Mouse (Mus musculus) mouse trophoblast stem cell (cell line): Measurements from ENCODE around the gene Bhlhe41.

Experiments used
- in situ Hi-C, 2 experiments: fragments of 300-500 bp; cut with MseI, MboI; formaldehyde crosslinking; loops; 2 replicates in 1 of 2; 3 replicates in 1 of 2; pipeline ENCODE4 v1.15.1; 2025

Bhlhe41 gene

DNA sequence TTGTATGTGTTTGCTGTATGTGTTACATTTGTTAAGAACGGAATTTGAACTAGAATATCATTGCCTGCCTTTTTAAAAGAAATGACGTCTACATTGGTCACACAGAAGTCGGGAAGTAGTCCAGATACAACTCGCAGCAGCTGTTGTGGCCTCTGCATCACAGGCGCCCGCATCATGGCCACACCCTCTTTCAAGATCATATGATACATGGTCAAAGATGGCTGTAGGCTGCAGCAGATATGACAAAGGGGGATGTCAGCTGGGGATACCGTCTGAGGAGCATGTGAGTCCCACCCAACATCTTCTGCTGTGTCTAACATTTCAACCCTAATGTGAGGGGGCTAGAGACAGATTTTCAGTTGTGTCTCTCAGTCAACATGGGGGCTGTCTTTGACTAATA is 6.7 kb upstream of the Bhlhe41 start:
- in situ Hi-C loops = no loop called here

DNA sequence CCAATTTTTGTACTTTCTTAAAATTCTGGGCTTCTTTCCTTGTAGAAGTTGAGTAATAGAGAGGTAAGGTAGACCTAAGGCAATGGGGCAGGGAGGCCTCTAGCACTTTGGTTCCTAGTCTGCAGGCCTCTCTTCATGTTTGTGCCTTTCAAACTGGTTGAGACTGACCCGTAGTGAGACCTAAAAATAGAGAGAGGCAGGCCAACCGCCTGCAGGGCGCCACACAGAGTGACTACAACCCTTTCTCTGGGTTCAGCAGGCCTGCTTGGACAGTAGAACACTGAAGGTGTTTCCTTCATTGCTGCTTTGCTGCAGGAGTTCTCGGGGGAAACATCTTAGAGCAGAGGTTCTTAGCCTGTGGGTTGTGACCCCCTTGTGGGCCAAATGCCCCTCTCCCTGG is 5.6 kb upstream of the Bhlhe41 start:
- in situ Hi-C loops = no loop called here

DNA sequence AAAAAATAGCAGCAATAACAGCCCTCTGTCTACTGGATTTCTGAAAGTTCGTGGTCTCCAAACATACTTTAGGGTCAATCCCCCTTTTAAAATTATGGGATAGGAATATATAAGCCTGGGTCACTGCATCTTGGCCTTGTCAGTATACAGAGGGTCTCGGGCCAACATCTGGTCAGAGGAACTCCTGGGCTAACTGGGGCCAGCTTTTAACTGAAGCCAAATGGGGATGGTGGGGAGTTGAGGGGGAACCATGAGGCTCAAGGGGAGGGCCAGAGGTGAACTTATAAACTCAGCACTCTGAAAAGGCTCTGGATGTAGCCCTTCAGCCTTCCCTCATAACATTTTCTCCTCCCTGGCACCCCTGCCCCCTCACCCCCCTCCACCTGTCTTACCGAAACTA is 1.8 kb upstream of the Bhlhe41 start:
- in situ Hi-C loops = no loop called here

DNA sequence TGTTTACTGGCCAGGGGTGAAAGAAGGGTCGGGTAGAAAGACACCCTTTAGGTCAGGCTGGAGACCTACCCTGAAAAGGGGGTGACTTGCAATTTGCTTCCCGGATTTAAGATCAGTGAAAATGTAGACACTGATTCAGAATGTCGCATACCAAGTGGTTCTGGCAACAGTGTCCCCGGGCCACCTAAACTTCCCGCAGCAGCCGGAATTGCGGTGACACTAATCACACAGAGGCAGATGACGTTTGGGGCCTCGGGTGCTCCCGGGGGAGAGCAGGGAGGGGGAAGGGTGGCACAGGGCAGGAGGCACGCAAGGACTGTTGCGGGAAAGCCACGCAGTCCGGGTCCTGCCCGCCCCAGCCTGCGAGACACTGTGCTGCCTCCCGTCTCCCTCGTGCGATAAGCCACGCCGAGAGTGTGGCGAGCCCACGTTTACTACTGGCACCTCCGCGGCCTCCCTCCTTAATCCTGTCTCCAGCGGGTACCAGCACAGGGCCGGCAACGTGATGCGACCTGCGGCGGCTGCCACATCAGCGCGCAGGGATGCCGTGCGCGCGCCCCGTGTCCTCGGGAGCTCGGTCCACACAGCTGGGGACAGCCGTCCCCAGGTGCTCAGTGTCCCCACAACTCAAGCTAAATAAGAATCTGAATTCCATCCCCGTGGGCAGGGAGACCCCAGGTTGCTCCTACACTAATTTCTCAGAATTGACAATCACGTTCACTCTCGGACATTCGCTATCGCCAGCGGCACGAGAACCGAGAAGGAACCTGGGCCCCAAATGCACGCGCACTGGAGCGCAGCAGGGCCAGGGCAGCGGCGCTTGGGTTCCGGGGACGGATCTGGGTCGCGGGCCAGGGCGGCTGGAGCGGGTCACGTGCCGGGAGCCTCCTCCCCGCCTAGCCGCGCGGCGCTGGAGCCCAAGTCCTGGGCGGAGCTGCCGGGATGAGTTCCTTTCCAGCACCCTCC is 811 bp upstream of the Bhlhe41 start:
- in situ Hi-C loops = no loop called here

DNA sequence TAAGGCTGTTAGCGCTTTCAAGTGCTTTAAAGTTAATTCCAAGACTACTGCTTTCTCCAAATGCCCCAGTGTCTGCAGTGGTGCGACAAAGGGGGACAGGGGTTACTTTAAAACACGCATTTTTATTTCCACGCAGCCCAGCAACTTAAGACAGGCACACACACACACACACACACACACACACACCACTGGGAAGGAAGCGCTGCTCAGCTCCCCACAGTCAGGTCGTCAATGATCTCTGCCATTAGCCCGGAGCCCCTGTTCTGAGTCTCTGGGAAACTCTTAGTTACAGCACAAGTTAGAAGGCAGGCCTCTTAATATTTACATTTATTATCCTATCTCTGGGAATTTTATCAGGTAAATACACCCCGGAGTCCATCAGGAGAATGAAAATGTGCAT is 1.2 kb downstream of the Bhlhe41 start:
- in situ Hi-C loops = no loop called here

DNA sequence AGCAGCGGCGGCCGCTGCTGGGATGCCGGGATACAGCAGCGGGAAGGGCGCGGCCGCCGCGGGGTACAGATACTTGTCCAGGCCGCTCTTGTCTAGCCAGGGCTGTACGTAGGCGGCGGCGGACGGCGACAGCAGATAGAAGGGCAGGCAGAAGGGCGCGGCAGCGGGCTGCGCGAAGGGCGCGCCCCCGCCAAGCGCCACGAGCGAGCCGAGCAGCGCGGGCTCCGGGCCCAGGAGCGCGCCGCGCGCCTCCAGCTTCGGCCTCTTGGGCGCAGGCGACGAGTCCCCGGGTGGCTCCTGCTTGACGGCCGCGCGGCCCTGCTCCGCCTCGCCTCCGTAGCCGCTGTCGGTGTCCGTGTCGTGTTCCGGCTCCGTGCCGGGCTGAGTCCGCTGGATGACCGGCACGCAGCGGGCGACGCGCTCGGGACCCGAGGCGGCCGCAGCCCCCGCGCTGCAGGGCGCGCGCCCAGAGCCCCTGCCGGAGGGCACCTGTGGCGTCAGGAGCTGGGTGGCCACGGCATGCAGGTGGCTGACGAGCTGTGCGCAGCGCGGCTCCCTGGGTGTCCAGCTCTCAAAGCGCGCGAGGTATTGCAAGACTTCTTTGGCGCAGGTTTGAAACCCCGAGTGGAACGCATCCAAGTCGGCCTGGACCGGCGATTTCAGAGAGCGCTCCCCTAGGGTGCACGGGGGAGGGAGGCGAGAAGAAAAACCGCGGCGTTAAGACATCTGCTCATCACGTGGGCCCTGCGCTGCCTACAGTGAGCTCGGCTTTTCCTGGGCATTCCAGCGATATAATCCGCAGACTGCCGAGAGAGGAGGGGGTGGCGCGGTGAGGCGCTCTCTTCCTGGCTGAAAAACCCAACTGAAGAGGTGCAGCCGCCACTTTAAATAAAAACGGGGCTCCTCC is 2.0 kb downstream of the Bhlhe41 start:
- in situ Hi-C loops = no loop called here

DNA sequence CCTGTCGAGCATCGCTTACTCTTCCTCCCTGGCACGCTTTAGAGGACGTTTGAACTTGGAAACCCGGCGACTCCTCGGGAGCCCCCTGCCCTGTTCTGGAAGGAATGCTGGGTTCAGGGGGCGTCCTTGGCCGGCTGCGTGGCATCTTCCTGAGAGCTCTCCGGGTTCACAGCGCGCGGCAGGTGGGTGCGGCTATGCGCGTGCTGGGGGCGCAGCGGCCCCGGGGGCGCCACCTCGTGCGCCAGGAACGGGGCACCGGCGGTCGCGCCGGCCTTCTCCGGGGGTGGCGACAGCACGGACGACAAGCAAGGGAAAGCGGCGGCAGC is 2.7 kb downstream of the Bhlhe41 start:
- in situ Hi-C loops = no loop called here

DNA sequence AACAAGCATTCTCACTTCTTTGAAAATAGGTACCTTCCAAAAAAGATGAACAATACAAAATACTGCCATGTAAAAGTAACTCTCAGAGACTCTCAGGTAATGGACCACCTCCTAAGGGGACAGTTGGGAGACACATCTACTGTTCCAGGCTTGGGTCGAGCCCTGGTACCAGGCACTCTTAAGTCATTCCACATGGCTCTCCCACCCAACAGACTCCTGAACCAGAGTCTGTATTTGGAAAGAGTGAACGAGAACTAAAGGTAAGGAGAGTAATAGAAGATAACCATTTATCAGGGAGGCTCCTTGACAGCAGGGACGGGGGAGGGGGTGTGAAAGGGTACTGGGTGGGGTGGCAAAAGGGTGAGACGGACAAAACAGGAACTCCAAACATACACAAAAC is 3.0 kb downstream of the Bhlhe41 start:
- in situ Hi-C loops = no loop called here

DNA sequence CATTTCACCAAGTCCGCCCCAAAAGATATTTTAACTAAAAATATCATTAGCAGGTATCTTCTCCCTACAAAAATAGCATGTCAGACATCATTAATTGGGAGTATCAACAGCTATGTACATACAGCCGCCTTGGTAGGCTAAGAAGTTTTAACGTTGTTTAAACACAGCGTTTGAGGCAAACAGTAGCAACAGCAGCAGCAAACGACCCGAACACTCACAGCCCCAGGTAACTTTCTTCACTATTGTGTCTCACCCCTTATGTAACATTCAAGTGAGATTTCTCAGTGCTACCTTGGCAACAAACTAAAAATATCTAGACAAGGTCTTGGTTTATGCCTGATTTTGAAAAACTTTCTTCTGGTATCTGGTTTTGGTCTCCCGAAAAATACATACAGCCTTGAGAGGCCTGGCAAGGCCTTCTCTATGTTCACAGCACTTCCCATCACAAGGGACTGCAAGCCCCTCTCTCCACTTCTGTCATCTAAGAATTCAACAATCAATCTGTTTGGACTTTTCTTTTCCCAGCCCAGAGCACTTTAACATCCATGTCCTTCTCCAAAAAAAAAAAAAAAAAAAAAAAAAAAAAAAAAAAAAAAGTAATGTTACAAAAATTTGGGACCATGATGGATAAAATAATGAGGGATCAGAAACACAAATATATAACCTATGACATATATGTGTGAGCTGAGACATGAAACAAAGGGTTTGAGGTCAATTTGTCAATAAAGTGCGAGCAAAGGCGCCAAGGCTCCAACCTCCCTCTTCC is 3.7 kb downstream of the Bhlhe41 start:
- in situ Hi-C loops = no loop called here

DNA sequence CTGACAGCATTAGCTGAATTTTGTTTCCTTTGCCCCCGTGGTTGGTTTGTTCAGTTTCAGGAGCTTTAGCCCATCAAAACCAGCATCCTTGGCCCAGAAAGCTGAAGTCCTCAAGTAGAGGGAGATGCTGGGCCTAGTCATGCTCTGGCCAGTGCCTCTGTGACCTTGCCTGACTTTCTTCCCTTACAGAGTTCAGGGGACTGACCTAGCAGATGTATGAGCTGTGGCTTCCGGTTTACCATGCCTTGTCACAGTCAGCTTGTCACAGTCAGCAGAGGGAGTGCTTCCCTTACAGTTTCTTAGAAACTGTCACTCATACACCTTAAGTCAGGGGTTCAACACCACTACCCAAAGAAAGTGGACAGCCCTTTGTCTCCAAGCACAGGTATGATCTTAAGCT is 5.0 kb downstream of the Bhlhe41 start:
- in situ Hi-C loops = no loop called here

DNA sequence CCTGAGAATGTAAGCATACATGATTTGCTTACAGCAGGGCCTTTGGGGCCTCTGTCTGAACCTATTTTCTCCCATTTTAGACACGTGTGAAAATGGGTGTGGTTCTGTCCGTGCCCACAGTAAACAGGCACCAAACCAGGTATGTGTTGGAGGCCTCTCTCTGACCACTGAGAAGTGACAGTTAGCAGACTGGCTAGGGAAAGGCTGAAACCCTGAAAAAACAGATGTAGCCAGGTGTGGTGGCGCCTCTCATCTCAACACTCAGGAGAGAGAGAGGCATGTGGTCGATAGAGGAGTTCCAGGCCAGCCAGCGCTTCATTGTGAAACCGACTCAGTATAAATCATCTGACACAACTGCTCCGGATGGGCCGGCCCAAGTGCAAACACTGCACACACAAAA is 6.9 kb downstream of the Bhlhe41 start:
- in situ Hi-C loops = no loop called here

DNA sequence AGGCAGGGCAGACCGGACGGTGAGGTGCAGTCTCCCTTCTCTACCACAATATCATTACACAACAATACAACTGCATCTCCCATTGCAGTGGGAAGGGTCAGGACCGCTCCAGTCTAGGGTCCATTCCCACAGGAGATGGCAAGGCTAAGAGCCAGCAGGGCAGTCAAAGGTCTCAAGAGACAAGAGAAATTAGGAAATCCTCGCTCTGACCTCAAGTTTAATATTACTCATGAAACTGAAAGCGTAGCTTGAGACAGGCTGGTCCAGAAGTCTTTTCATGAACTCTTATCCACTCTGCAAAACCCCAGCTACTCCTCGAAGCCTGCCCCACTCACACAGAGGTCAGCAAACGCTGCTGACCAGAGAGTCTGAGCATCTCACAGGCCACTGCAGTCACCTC is 7.9 kb downstream of the Bhlhe41 start:
- in situ Hi-C loops = no loop called here

DNA sequence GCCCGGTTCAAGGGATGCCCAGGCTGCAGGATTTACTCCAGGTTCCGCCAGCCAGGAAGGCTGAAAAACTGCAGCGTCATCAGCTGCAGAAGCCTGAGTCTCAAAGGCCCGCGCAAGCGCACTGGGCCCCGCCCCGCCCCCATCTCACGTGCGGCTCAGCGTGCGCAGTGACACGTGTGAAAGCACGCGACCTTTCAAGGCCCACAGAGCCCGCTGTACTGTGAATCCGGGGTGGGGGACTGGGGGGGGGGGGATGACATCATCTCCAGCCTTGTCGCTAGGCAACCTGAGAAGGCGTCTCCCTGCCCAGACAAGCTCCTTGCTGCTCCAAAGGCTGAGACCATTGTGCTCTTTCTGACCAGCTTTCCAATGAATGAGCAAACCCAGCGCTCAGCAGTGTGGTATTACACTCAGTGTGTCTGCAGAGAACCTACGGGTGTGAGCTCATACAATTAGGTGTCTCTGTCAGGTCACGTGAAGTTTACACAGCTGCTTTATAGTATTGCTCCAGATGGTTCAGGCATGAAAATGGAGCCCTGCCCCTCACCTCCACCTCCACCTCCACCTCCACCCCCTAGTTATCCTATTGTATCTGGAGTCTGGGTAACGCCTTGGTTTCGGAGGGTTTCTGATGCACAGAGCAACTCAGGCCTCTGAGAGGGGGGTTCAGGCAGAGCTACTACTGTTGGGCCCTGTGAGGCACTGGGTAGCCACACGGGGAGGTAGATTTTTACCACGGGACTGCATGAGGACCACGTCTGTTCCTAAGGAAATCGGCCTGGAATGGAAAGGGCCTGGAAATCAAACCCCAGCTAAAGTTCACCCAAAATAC is 9.4 kb downstream of the Bhlhe41 start:
- in situ Hi-C loops = no loop called here

DNA sequence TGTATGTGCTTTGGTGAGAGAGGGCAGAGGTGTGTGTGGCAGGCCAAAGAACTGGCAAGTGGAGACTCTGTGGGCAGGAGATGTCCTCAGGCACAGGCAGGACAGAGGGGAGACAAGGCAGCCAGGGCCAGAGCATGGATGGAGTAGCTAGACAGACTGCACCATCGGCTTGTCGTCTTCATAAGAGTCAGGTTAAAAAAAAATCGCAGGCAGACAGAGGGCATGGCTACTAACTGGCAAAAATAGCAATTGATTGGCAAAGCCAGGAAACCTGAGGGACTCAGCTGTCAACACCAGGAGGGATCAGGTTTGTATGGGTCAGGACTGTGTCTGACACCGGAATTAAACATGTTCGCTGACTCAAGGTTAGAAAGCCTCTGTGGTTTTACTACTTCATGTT is 10.6 kb downstream of the Bhlhe41 start:
- in situ Hi-C loops = no loop called here

DNA sequence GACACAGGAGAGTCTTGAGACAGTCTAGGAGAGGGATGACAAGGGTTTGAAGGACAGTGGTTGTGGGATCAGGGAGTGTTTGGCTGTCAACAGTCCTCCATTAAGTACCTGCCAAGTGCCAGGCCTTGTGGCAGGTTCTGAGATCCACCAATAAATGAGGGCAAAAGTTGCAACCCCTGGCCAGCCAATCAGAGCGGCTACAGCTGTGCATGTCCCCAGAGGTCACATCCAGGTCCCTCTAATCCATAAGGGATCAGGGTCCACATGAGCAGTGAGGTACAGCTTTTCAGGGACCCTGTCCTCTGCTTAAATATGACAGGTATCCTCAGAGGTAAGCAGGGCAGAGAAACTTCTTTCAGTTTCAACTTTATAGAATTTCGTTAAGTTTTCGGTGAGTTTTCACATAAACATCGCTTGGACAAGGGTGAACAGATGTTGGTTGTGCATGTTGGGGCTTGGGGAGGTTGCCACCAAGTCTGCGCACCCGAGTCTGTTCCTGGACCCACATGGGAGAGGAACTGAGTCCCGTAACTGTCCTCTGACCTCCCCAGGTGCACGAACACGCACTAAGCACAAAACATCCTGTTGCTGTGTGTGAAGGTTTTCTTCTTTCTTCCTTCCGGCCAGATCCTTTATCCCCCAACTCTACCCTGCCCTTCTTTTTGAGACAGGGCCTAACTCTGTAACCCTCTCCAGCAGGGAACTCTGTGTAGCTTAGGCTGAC is 11.8 kb downstream of the Bhlhe41 start:
- in situ Hi-C loops = no loop called here

DNA sequence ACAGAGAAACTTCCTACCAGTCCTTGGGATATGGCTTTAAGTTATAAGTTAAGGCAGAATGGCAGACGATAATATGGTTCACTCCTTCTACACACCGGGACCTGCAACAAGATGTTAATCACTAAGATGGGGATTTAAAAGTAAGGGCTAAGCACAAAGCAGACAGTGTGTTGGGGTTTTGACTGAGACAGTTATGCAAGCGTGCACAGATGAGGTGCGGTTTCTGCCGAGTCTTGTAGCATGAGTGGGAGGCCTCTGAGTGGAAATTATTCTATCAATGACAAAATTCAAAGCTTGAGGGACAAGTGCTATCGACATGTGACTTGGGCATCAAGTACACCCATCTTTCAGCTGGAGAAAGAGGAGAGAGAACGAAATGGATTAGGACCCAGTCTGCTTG is 12.7 kb downstream of the Bhlhe41 start:
- in situ Hi-C loops = no loop called here

DNA sequence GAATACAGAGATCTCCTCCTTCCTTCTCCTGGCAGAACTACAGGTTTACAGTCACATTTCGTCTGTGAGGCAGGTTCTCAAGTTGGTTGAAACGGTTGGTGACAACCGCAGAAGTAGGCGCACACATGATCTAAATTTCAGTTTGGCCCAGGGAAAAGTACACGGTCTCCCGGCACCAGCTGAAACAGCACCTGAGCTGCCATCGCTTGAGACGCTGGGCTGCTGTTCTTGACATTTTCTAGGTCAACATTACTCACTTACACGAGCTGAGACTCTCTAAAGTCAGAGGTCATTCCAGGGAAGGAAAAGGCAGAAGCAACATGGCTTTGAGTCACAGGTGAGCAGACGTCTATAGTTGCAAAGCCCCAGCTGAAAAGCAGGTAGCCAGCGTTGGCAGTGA is 13.4 kb downstream of the Bhlhe41 start:
- in situ Hi-C loops = no loop called here

DNA sequence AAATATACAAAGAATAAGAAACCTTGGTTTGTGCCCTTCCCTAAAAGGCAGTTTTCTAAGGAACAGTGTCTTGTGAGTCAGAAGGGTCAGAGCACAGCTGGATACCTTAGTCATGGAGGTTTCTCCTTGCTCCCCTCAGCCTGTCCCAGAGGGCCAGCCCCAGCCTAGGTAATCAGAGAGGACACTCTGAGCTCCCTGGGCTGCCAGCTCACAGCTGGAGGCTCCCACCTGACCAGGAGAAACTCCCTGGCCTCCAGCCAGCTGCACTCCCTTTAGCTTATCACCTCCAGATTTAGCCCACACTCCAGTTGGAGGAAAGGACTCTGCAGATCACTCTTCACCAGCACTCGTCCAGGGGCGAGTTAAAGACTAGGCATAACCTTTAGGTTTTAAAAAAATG is 14.6 kb downstream of the Bhlhe41 start:
- in situ Hi-C loops = no loop called here

DNA sequence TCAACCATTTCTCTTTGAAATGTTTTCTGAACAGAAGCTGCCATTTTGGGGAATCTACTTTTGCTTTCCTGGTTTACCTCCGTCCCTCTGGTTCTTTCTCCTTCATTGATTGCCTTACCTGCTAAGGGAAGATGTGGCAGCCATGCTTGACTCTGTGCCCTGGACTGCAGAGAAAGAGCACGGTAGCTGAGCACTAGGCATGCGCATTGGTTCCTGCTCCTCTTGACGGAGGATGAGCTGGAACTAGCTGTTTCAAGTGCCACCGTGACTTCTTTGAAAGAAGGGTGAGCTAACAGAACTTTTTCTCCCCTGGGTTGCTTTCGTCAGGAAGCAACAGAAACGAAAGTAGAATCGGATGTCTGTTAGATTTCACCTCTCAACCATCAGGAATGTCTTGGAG is 17.7 kb downstream of the Bhlhe41 start:
- in situ Hi-C loops = no loop called here

DNA sequence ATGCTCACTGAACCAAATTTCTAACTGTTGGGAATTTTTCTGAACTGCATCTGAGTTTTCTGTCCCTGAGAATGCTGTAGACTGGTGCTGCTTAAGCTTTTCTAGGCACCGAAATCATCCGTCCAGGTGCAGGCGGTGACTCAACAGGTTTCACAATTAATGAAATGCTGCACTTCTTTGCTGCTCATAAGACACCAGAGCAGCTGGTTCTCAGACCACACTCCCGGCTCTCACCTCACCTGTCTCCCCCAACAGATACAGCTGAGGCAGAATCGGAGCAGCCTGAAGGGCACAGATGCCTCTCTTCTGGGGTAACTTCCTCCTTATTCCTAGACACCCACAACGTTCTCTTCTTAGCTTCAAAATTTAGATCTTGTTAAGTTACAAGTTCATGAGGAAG is 18.4 kb downstream of the Bhlhe41 start:
- in situ Hi-C loops = no loop called here

DNA sequence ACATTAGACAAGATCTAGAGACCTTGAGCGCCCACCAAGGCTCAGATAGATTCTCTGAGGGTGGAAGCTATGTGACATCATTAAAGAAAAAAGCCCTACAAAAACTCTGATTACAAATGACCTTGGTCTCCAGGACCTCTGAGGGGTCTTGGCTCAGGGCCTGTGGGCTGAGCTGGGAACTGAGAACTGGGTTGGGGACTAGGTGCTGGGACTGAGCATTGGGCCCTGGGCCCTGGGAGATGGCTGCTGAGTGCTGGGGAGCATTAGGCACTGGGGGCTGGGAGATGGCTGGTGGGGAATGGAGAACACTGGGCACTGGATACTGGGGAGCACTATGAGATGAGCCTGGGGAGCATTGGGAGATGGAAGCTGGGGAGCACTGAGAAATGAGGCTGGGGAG is 19.3 kb downstream of the Bhlhe41 start:
- in situ Hi-C loops = no loop called here
